In genomic region chr13:93499167-93499972, GRCm38 (mm10) we compare ENCODE assay signal across 8 mouse cellular contexts. TPM values are rescaled to one million over a fixed set of nuclear protein-coding genes. Genes with fewer than 3 reads are reported as not detected.
DNase-seq lines count a peak whose midpoint lies in the region; ATAC-seq and TF ChIP-seq lines count a peak whose summit lies in the region.

Gene Jmy (minus strand): TSS chr13:93499808.

- no peaks in the 10 kb centered on the region for H3K4me1 ChIP-seq in ES-Bruce4 (ENCODE audit: control insufficient read depth, insufficient read depth, low read length)
- peaks cover 21% of the 10 kb centered on the region for H3K4me1 ChIP-seq in forebrain, embryonic 14.5 days (ENCODE audit: control insufficient read depth, insufficient read depth, low read length)
- peaks cover 18% of the 10 kb centered on the region for H3K4me1 ChIP-seq in lung, adult 2 months (ENCODE audit: control insufficient read depth, insufficient read depth, low read length)

- no peak for TF ChIP-seq EP300 in ES-Bruce4 (IDR thresholded peaks at IDR 0.05; ENCODE audit: insufficient read depth, low read depth, low read length)

- ATAC-seq in cerebellum, adult (ENCODE audit: insufficient number of reproducible peaks, low FRiP score, low TSS enrichment): peak; percentile 90
- peak; percentile 94 for ATAC-seq in forebrain, embryonic 14.5 days
- ATAC-seq in neutrophil, adult 5-6 weeks (ENCODE audit: extremely low read depth, insufficient number of reproducible peaks, low FRiP score, poor library complexity, severe bottlenecking): peak; percentile 85

- peak; percentile 28 for TF ChIP-seq POLR2A in ES-Bruce4 (IDR thresholded peaks at IDR 0.05; ENCODE audit: insufficient read depth, low read length)
- TF ChIP-seq POLR2A in lung, adult 2 months (IDR thresholded peaks at IDR 0.05; ENCODE audit: borderline replicate concordance, extremely low read depth, low read depth, low read length): peak; percentile 85; the same call in 1 of the 2 replicates

- no peak for TF ChIP-seq CTCF in ES-Bruce4 (IDR thresholded peaks at IDR 0.05; ENCODE audit: low read depth, low read length)
- no peak for TF ChIP-seq CTCF in lung, adult 2 months (IDR thresholded peaks at IDR 0.05; ENCODE audit: insufficient read depth, low read length)

- H3K27ac ChIP-seq in ES-Bruce4 (ENCODE audit: insufficient read depth, low read length): peak within 1 kb of the TSS; percentile 40; the same call in 1 of the 2 replicates
- peak within 1 kb of the TSS; percentile 95 for H3K27ac ChIP-seq in forebrain, embryonic 14.5 days (ENCODE audit: low read depth, low read length)

- under 1% methylated on average over 101 of the region's 105 CpGs for WGBS in forebrain, embryonic 14.5 days
- WGBS in lung, adult 2 months: under 1% methylated on average over 104 of the region's 105 CpGs

- no peaks in the 10 kb centered on the region for H3K36me3 ChIP-seq in ES-Bruce4 (ENCODE audit: control insufficient read depth, insufficient read depth, low read length, poor library complexity, severe bottlenecking)
- peaks cover 4% of the 10 kb centered on the region; the same call in 1 of the 2 replicates for H3K36me3 ChIP-seq in forebrain, embryonic 14.5 days (ENCODE audit: control insufficient read depth, insufficient read depth, low read length)

- H3K9ac ChIP-seq in ES-Bruce4 (ENCODE audit: low read depth, poor library complexity, severe bottlenecking): peak within 1 kb of the TSS; percentile 75
- peak within 1 kb of the TSS; percentile 93 for H3K9ac ChIP-seq in forebrain, embryonic 14.5 days (ENCODE audit: low read length)

- peak; percentile 95 for DNase-seq in forebrain, embryonic 14.5 days (ENCODE audit: low spot score)
- peak; percentile 65 for DNase-seq in heart, postnatal 25 days (ENCODE audit: low spot score)
- peak; percentile 80 to 86 for DNase-seq in layer of hippocampus, adult 18-20 months (ENCODE audit: low spot score in 2 of 2)
- peak; percentile 84 for DNase-seq in lung, adult 2 months
- peak; percentile 67 to 72 for DNase-seq in thymus, adult 18-20 months

- intact Hi-C loops in heart, postnatal 25 days (cut with DNase I): loop anchor here (1.0 to 10.0 kb wide), 3 partner anchors 113 to 855 kb away; partner anchors contain the start of gene Ap3b1

- no peaks in the 10 kb centered on the region for H3K9me3 ChIP-seq in ES-Bruce4 (replicated peaks; ENCODE audit: control insufficient read depth, insufficient read depth, low read length, poor library complexity, severe bottlenecking)
- no peaks in the 10 kb centered on the region for H3K9me3 ChIP-seq in forebrain, embryonic 14.5 days (replicated peaks; ENCODE audit: control insufficient read depth, low read length)

- peak within 1 kb of the TSS; percentile 96 for H3K4me3 ChIP-seq in ES-Bruce4 (ENCODE audit: low read depth, low read length)
- H3K4me3 ChIP-seq in forebrain, embryonic 14.5 days (ENCODE audit: low read depth, low read length): peak within 1 kb of the TSS; percentile 97
- H3K4me3 ChIP-seq in lung, adult 2 months (replicated peaks; ENCODE audit: extremely low read depth, low read depth, low read length): peak within 1 kb of the TSS; percentile 79

- no peaks in the 10 kb centered on the region for H3K27me3 ChIP-seq in ES-Bruce4 (ENCODE audit: control insufficient read depth, insufficient read depth, low read length, poor library complexity, severe bottlenecking)
- H3K27me3 ChIP-seq in forebrain, embryonic 14.5 days (replicated peaks; ENCODE audit: control insufficient read depth, insufficient read depth, low read length): no peaks in the 10 kb centered on the region

- H3K4me2 ChIP-seq in forebrain, embryonic 14.5 days (ENCODE audit: low read length): peak within 1 kb of the TSS; percentile 90

RNA-seq across cellular contexts. Expression of gene Jmy, which starts in this region (rescaled TPM):
- 13.0 and 13.4 TPM in 2 replicates for polyA plus RNA-seq in ES-Bruce4 (2011; ENCODE audit: insufficient read depth, insufficient read length, low read depth, missing spikeins)
- 7.2 and 9.3 TPM in 2 replicates for polyA plus RNA-seq in forebrain, embryonic 14.5 days (2014; fragmentation: Nextera tagmentation; extraction: Ambion mirVana)
- total RNA-seq in heart, postnatal 25 days (2021): 10 to 100 TPM; 40.6 to 41.6 TPM
- total RNA-seq in layer of hippocampus, adult 18-20 months (2021): 10 to 100 TPM; 40.9 to 41.5 TPM
- polyA plus RNA-seq in lung, adult 2 months (2012; rRNA removed): 7.0 and 10.4 TPM in 2 replicates
- 10.0 and 10.6 TPM in 2 replicates for total RNA-seq in neutrophil, adult 5-6 weeks (2017)

Comparison
In these comparisons a context has a peak if more than half of its experiments do, and no peak if none do; other contexts are left out.
1. Peak in every context shown above with its lines: DNase-seq, ATAC-seq, H3K4me3 ChIP-seq and H3K27ac ChIP-seq.